Mouse (Mus musculus) embryo, embryonic 10.5 days (tissue): Measurements from ENCODE around the gene D230025D16Rik.
"Not testable (repeated sequence)": the region's sequence is repeated elsewhere in the genome, so short reads cannot be mapped to it uniquely, and the experiment has no call there.

ENCODE experiments used
- DNase-seq: peaks from one replicate; pipeline ENCODE4 v3.0.0-alpha.2; 2015; ENCODE audit warnings: low spot score

Gene D230025D16Rik

DNA sequence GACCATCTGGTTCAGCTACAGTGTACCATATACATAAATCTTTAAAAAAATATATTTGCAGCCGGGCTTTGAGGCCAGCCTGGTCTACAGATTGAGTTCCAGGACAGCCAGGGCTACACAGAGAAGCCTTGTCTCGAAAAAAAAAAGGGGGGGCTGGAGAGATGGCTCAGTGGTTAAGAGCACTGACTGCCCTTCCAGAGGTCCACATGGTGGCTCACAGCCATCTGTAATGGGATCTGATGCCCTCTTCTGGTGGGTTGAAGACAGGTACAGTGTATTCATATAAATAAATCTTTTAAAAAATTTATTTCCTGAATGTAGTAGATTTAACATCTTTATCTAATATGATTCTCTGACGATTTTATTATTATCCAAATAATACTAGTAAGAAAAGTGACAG lies 66.9 kb downstream of the D230025D16Rik start:
- DNase-seq = not testable (repeated sequence)

DNA sequence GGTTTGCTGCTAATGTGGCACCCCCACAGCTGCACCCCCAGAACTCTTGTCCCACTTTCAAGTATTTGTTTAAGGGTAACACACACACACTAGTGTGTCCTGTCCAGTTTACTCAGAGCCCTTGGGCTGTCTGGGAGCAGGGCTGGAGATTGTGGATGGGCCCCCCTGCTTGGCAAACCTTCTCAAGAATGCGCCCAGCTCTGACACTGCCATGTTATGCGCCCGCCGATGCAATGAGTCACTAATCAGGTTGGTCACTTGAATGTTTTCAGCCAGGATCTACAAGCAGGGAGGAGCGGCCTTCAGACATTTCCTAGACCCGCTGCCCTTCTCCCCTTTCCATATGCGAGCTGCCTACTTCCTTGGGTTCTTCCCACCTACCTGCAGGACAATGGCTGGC lies 67.5 kb downstream of the D230025D16Rik start:
- DNase-seq = no peak

GRCm38 (mm10) chr8:105293405-105293804 lies 68.5 kb downstream of the D230025D16Rik start:
- no peak for DNase-seq

DNA sequence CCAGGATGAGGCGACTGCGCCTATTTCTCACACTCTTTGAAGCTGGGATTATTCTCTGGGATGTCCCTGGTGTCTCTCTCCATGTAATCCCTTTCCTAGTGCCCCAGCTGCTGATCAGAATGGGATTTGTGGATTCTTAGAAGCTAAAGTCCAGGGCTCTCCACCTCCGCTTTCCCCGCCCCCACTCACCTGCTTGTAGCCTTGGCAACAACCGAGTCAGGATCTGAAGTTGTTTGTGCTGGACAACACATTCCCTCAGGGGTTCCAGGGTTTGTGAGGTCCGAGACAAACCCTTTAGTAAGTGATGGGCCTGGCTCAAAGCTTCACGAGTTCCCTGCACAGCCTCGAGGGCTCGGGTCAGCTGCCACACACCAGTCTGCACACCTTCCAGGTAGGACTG lies 69.8 kb downstream of the D230025D16Rik start:
- no peak for DNase-seq

DNA sequence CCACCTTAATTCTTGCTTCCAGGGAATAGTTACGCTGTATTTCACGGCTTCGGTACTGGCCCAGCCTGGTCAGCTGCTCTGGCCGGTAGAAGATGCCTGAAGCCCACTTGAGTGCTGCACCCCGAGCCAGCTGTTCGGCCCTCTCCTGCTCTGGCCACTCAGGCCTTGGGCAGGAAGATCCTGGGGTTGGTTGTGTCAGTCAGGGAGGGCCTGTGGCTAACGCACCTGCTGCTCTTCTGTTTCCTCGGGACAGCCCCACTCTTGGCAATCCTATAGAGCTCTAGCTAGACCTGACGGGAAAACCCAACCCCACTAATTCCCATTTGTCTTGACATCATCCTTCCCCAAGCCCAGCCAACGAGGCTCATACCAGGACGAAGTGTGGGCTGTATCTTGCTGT lies 70.3 kb downstream of the D230025D16Rik start:
- no peak for DNase-seq

DNA sequence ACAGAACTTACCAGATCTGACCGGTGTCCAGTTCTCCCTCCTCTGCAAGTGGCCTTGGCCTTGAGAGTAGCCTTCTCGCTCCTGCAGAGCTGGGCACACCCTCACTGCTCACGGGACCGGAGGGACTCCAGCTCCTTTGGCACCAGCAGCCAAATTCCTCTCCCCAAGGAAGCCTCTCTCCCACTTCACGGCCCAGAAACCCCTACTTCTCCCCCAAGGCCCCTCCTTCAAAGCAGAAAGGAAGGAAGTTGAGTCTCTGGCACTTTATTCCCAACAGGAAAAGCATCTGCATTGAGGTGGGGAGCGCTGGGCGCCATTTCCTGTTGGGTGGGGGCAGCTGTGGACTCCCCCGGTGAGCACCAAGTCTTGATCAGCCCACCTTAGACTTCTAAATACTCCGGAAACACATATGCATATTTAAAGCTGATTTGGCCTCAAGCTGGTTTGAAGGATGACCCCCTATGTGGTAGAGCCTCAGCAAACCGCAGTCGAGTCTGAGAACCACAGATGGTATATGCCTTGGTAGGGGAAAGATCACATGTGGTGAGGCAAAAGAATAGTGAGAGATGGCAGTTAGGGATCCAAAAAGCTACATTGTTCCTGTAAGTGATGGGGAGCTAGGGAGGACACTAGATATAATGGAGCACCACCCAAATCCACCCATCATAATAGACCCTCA lies 71.1 kb downstream of the D230025D16Rik start, which contains the start of gene Exoc3l:
Gene Exoc3l (minus strand): TSS at position 207 of the 679 bp plus-strand sequence.
- no peak for DNase-seq

DNA sequence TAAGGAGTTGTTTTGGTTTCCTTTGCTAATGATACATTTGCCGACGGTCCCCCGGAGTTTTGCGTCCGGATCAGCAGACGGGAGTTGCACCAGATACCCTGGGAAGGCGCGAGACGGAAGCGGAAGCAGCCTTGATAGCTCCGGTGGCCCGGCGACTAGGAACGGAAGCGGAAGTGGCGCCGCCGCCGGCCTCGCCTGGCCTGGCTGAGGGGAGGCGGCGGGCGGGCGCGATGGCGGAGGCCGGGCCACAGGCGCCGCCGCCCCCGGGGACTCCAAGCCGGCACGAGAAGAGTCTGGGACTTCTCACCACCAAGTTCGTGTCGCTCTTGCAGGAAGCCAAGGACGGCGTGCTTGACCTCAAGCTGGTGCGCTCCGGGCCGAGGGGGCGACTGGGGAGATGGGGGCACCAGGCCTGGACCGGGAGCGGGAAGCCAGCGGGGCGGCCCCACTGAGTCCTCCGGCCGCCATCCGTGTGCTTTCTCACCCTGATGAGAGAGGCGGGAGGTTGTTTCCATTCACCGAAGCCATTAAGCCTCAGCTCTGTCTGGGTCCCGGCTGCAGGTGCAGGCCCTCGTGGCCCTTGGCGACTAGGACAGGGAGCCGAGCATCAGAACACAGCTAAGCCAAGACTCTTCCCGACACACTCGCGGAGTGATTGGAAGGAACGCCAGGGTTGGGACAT lies 72.7 kb downstream of the D230025D16Rik start, which contains the start of gene E2f4:
Gene E2f4 (plus strand): TSS at position 153 of the 682 bp plus-strand sequence.
- peak; percentile 96 for DNase-seq

- DNase-seq = no peak
Observed at GRCm38 (mm10) chr8:105298351-105299252, 73.7 kb downstream of the D230025D16Rik start.

- no peak for DNase-seq
Observed at GRCm38 (mm10) chr8:105299962-105300361, 75.0 kb downstream of the D230025D16Rik start.
